Mouse (Mus musculus) C2C12 (cell line): ENCODE results near the gene Pde7b.

Experiments used
- CEBPB ChIP-seq: IDR thresholded peaks from one replicate; pipeline ENCODE4 v1.6.1; 2011; ENCODE audit warnings: low read depth, mild to moderate bottlenecking, control low read depth, moderate library complexity
- CTCF ChIP-seq: IDR thresholded peaks from one replicate; pipeline ENCODE4 v1.5.1; 2011; ENCODE audit not compliant: control insufficient read depth, insufficient read depth, insufficient read length
- FOSL1 ChIP-seq: IDR thresholded peaks from one replicate; pipeline ENCODE4 v1.8.0; 2011; ENCODE audit warnings: mild to moderate bottlenecking, low read length; ENCODE audit not compliant: poor library complexity, insufficient read depth, severe bottlenecking
- MYOD1 ChIP-seq: IDR thresholded peaks from one replicate; pipeline ENCODE4 v1.6.1; 2011; ENCODE audit warnings: low read depth; ENCODE audit not compliant: control insufficient read depth, insufficient read length
- USF1 ChIP-seq: IDR thresholded peaks from one replicate; pipeline ENCODE4 v1.6.1; 2011; ENCODE audit warnings: low read depth, mild to moderate bottlenecking, control low read depth, moderate library complexity

GRCm38 (mm10) chr10:20684151-20684550, 40.7 kb downstream of the Pde7b start:
- TF ChIP-seq CTCF: no peak
- no peak for TF ChIP-seq CEBPB
- TF ChIP-seq USF1: no peak
- TF ChIP-seq MYOD1: no peak
- TF ChIP-seq FOSL1: no peak
